Mouse (Mus musculus) forebrain, embryonic 15.5 days (tissue): ENCODE data around the gene Ghrhr. TPM values are rescaled to one million over a fixed set of nuclear protein-coding genes. Genes with fewer than 3 reads are reported as not detected.
A peak's percentile ranks its signal among the peaks of the same experiment; 100 is the strongest.

Experiments
- ATAC-seq: fragments of 200-750 bp; cut with Nextera tagmentation; replicated peaks from 2 replicates; pipeline ENCODE4 v1.8.0; 2017; ENCODE audit warnings: mild to moderate bottlenecking, moderate TSS enrichment, moderate library complexity
- H3K27ac ChIP-seq: fragments of 300-500 bp; sonication (generic); replicated peaks from 2 replicates; pipeline ENCODE4 v1.5.1; 2015; ENCODE audit warnings: mild to moderate bottlenecking, inconsistent platforms
- H3K27me3 ChIP-seq: fragments of 300-500 bp; sonication (generic); 2 replicates; pipeline ENCODE4 v1.6.1; 2015; ENCODE audit warnings: inconsistent platforms
- H3K36me3 ChIP-seq: fragments of 300-500 bp; sonication (generic); 2 replicates; pipeline ENCODE4 v1.6.1; 2015; ENCODE audit warnings: mild to moderate bottlenecking, inconsistent platforms
- H3K4me1 ChIP-seq: fragments of 300-500 bp; sonication (generic); 2 replicates; pipeline ENCODE4 v1.6.1; 2015; ENCODE audit warnings: inconsistent platforms
- H3K4me2 ChIP-seq: fragments of 300-500 bp; sonication (generic); replicated peaks from 2 replicates; pipeline ENCODE4 v1.6.1; 2015; ENCODE audit warnings: mild to moderate bottlenecking, inconsistent platforms
- H3K4me3 ChIP-seq: fragments of 300-500 bp; sonication (generic); 2 replicates; pipeline ENCODE4 v1.5.1; 2015; ENCODE audit warnings: mild to moderate bottlenecking, inconsistent platforms
- H3K9ac ChIP-seq: fragments of 300-500 bp; sonication (generic); replicated peaks from 2 replicates; pipeline ENCODE4 v1.6.1; 2015; ENCODE audit warnings: mild to moderate bottlenecking, inconsistent platforms
- H3K9me3 ChIP-seq: fragments of 300-500 bp; sonication (generic); 2 replicates; pipeline ENCODE4 v1.6.1; 2016; ENCODE audit warnings: inconsistent platforms
- WGBS: fragments of 180-500 bp; shearing (Covaris S2); methylation state at CpG from one replicate; pipeline ENCODE4 v1.1.7; 2015; ENCODE audit warnings: mixed read lengths; 5-methylcytosine and 5-hydroxymethylcytosine counted together
- polyA plus RNA-seq: library from polyadenylated mRNA; unstranded; fragments of >200 nt; fragmentation: Nextera tagmentation; extraction: Ambion mirVana; gene quantifications from 2 replicates; pipeline ENCODE4 v1.2.1, GENCODE M21; 2015

Ghrhr gene
- polyA plus RNA-seq: not detected in 2 replicates

DNA sequence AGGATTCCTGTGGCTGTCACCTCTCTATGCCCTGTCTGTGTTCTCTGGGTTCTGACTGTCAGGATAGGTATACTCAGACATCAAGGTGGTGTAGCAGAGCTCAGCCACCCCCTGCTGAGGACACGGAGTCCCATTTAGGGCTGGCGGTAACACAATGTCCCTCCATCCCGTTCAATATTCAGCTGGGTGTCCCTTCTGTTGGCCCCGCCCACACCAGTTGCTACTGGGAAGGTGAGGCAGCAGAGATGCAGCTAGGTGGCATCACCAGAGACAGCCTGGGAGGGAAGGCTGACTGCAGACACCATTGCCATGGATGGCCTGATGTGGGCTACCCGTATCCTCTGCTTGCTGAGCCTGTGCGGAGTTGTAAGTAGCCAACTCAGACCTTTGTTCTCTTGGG is at the start of gene Ghrhr:
Ghrhr (plus strand) TSS at position 220 of the 400 bp plus-strand sequence.
- no peak within 1 kb of the TSS for H3K27ac ChIP-seq
- H3K9me3 ChIP-seq: no peaks in the 10 kb centered on the region
- H3K4me3 ChIP-seq: no peak within 1 kb of the TSS
- no peaks in the 10 kb centered on the region for H3K27me3 ChIP-seq
- no peaks in the 10 kb centered on the region for H3K36me3 ChIP-seq
- H3K4me2 ChIP-seq: no peak within 1 kb of the TSS
- H3K4me1 ChIP-seq: no peaks in the 10 kb centered on the region
- 87% methylated on average over 6 of the region's 6 CpGs for WGBS
- no peak within 1 kb of the TSS for H3K9ac ChIP-seq
- ATAC-seq: no peak

- Histone ChIP-seq H3K36me3 (no peaks in the 10 kb centered on the region), H3K9me3 (no peaks in the 10 kb centered on the region), H3K4me3 (no peak overlapping the region), H3K4me1 (no peaks in the 10 kb centered on the region), H3K27ac (no peak overlapping the region), H3K9ac (no peak overlapping the region), H3K27me3 (no peaks in the 10 kb centered on the region), H3K4me2 (no peak overlapping the region)
- 82% methylated on average over 4 of the region's 4 CpGs for WGBS
- ATAC-seq: no peak
These were observed 49.8 kb upstream of the Ghrhr start for GRCm38 (mm10) chr6:55326299-55326698.

DNA sequence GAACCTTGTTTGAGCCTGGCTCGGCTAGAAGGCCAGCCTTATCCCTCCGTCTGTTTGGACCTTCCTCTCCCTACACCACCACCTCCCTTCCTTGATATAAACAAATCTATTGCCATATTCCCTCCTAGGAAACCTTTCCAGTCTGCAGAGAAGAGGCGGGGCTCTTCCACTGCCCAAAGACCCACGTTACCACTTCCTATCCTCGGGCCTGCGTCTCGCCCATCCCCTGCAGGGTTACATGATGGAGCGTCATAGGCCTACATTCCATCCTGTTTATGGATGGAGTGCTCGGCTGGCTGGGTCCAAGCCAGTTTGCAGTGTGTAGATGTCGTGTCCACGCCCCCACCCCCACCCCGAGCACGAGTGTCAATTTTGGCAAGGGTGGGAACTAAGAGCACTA is 48.8 kb upstream of the Ghrhr start:
- H3K4me1 ChIP-seq: peaks cover 4% of the 10 kb centered on the region
- no peak overlapping the region for H3K4me3 ChIP-seq
- ATAC-seq: no peak
- H3K4me2 ChIP-seq: no peak overlapping the region
- no peak overlapping the region for H3K9ac ChIP-seq
- H3K9me3 ChIP-seq: no peaks in the 10 kb centered on the region
- WGBS: 89% methylated on average over 13 of the region's 13 CpGs
- no peaks in the 10 kb centered on the region for H3K27me3 ChIP-seq
- H3K27ac ChIP-seq: no peak overlapping the region
- H3K36me3 ChIP-seq: no peaks in the 10 kb centered on the region

DNA sequence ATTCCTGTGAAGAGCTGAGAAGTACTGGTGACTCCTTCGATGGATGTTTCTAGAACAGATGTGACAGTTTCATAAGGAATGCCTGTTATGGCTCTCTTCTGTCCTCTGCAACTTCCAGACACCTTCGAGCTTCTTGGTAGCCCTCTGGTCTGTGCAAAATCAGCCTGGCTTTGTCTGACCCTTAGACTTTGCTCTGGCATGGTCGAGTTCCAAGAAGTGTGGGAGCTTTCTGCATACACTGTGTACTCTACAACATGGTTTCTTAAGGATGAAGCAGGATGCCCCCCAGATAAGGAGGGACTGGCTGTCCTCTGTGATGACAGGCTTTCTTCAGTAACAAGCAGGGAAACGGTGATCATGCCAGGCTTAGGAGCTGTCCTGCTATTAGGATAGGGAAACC is 47.9 kb upstream of the Ghrhr start:
- Histone ChIP-seq H3K4me3 (no peak overlapping the region), H3K4me1 (peaks cover 12% of the 10 kb centered on the region), H3K4me2 (no peak overlapping the region), H3K36me3 (no peaks in the 10 kb centered on the region), H3K27me3 (no peaks in the 10 kb centered on the region), H3K9ac (no peak overlapping the region), H3K27ac (no peak overlapping the region), H3K9me3 (no peaks in the 10 kb centered on the region)
- 76% methylated on average over 4 of the region's 4 CpGs for WGBS
- no peak for ATAC-seq

DNA sequence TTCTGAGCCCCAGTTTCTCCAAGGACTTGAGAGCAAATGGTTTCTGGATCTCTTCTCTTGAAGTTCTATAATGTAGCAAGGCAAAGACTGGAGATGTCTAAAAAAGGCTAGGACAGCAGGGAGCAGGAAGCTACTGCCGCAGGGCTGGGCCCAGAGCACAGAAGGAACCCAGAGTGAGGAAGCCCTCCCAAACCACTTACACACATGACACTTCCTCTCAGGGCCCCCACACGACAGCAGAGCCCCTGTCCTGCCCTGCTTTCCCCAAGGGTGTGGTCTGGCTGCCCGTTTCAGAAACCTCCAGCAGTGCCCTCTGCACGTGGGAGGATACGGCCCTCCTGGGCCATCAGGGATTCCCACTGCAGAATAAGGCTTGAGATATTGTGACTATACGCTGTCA is 44.8 kb upstream of the Ghrhr start:
- no peaks in the 10 kb centered on the region for H3K27me3 ChIP-seq
- ATAC-seq: no peak
- 76% methylated on average over 6 of the region's 6 CpGs for WGBS
- H3K36me3 ChIP-seq: no peaks in the 10 kb centered on the region
- H3K27ac ChIP-seq: no peak overlapping the region
- no peaks in the 10 kb centered on the region for H3K9me3 ChIP-seq
- H3K9ac ChIP-seq: no peak overlapping the region
- no peak overlapping the region for H3K4me3 ChIP-seq
- H3K4me2 ChIP-seq: no peak overlapping the region
- peaks cover 22% of the 10 kb centered on the region for H3K4me1 ChIP-seq

DNA sequence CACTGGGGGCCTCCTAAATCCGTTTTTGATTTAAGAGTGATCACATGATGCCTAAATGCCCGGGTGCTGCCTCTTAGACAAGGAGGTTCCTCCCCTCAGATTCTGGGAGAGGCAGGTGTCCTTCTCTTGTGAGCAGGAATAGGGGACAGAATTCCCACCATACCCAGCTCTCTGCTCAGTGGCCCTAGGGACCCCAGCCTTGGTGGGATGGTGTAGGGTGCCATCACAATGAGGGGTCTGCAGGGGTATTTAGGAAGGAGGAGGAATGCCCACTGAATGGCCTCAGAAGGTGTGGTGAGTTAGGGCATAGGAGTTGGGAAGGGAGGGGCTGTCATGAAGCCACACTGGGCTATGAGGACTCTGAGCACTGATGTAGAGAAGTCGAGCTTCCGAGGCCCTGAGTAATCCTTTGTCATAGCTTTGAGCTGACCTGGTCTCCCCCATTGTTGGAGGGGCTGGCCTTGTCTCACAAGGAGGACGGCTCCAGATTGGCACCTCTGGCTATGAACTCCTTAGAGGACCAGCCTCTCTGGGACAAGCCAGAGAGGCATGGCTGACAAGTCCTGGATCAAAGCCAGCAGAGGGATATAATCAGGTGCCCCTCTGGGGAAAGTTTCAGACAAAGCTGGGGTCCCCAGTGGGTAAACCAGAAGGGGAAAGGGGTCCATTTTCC is 43.9 kb upstream of the Ghrhr start:
- WGBS: 28% methylated on average over 5 of the region's 5 CpGs
- Histone ChIP-seq H3K4me3 (no peak overlapping the region), H3K9ac (no peak overlapping the region), H3K4me2 (no peak overlapping the region), H3K9me3 (no peaks in the 10 kb centered on the region), H3K27me3 (no peaks in the 10 kb centered on the region), H3K36me3 (no peaks in the 10 kb centered on the region), H3K27ac (peak overlapping the region; percentile 69; the same call in 1 of the 2 replicates), H3K4me1 (peaks cover 25% of the 10 kb centered on the region)
- peak; percentile 66 for ATAC-seq

DNA sequence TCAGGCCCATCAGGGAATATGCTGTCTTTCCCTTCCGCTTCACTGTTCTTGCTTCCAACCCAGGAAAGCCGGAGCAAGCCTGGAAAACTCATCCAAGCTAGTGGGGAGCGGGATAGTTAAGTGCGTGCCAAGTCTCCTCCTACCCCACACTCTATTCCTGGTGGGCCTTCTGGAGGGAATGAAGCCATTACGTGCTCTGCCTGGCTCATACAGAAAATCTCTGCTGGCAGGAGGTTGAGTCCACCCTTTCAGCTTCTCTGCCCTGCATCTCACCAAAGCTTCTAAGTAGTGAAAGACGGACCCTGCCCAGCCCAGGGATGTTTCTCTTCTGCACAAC is 43.4 kb upstream of the Ghrhr start:
- Histone ChIP-seq H3K4me2 (no peak overlapping the region), H3K36me3 (no peaks in the 10 kb centered on the region), H3K9me3 (no peaks in the 10 kb centered on the region), H3K9ac (no peak overlapping the region), H3K4me1 (peaks cover 25% of the 10 kb centered on the region), H3K27me3 (no peaks in the 10 kb centered on the region), H3K27ac (peak overlapping the region; percentile 69), H3K4me3 (no peak overlapping the region)
- ATAC-seq: peak; percentile 84
- WGBS: 44% methylated on average over 6 of the region's 6 CpGs

DNA sequence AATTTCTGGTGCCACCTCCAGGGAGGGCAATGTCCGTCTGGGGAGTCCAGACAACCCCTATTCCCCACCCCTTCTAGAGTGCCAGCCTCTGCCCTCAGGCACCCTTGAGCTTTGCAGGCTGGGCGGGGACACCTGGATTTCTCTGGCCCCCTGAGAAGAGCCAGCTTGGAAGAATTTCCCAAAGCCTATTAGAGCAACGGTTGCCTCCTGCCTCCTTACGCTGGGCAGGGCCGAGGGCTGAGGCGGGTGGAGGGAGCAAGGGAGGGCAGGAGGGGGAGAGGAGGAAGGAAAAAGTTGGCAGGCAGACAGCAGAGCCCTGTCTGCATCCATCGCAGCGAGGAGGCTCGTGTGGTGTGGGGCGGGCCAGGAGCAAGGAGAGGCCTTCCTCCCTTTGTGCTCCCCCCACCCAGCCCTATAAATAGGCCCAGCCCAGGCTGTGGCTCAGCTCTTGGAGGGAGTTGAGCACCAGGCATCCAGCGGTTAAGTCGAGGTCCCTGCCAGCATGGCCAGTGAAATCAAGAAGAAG is 40.0 kb upstream of the Ghrhr start, which contains the start of gene Aqp1:
Aqp1 (plus strand) TSS at position 444 of the 526 bp plus-strand sequence.
- 9% methylated on average over 12 of the region's 12 CpGs for WGBS
- Histone ChIP-seq H3K36me3 (no peaks in the 10 kb centered on the region), H3K9me3 (no peaks in the 10 kb centered on the region), H3K9ac (no peak within 1 kb of the TSS), H3K4me3 (no peak within 1 kb of the TSS), H3K27me3 (no peaks in the 10 kb centered on the region), H3K4me1 (peaks cover 25% of the 10 kb centered on the region), H3K27ac (no peak within 1 kb of the TSS), H3K4me2 (no peak within 1 kb of the TSS)
- peak; percentile 69 for ATAC-seq

DNA sequence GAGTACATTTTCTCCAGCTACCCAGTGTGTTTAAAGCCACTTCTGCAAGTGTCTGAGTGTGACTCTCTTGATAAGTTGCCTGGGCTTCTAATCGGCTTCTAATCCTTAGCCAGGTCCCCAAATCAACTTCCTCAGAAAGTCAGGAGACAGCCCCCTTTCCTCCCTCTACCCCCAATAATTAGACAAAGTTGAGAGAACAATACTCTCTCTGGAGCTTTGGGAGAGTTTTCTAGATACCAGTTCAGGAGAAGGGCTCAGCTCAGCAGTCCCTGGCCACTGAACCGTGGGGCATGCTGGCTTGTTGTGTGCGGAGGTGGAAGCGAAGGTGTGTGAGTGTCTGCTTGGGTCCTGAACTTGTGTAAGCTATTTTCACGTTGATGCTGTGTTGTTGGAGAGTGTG is 38.9 kb upstream of the Ghrhr start:
- Histone ChIP-seq H3K27ac (no peak overlapping the region), H3K4me2 (no peak overlapping the region), H3K27me3 (no peaks in the 10 kb centered on the region), H3K36me3 (no peaks in the 10 kb centered on the region), H3K9ac (no peak overlapping the region), H3K4me3 (no peak overlapping the region), H3K9me3 (no peaks in the 10 kb centered on the region), H3K4me1 (peaks cover 23% of the 10 kb centered on the region)
- ATAC-seq: no peak
- WGBS: 84% methylated on average over 5 of the region's 5 CpGs

GRCm38 (mm10) chr6:55338077-55338476 is 38.0 kb upstream of the Ghrhr start:
- H3K9me3 ChIP-seq: no peaks in the 10 kb centered on the region
- no peaks in the 10 kb centered on the region for H3K36me3 ChIP-seq
- H3K9ac ChIP-seq: no peak overlapping the region
- no peak overlapping the region for H3K27ac ChIP-seq
- WGBS: 59% methylated on average over 6 of the region's 6 CpGs
- H3K27me3 ChIP-seq: no peaks in the 10 kb centered on the region
- no peak overlapping the region for H3K4me2 ChIP-seq
- H3K4me3 ChIP-seq: no peak overlapping the region
- H3K4me1 ChIP-seq: peaks cover 18% of the 10 kb centered on the region
- no peak for ATAC-seq

- Histone ChIP-seq H3K36me3 (no peaks in the 10 kb centered on the region), H3K9ac (no peak overlapping the region), H3K4me3 (no peak overlapping the region), H3K27me3 (no peaks in the 10 kb centered on the region), H3K27ac (no peak overlapping the region), H3K9me3 (no peaks in the 10 kb centered on the region), H3K4me1 (peaks cover 14% of the 10 kb centered on the region), H3K4me2 (no peak overlapping the region)
- 82% methylated on average over 9 of the region's 9 CpGs for WGBS
- no peak for ATAC-seq
These were observed 36.9 kb upstream of the Ghrhr start for GRCm38 (mm10) chr6:55338934-55339825.

- H3K9me3 ChIP-seq: no peaks in the 10 kb centered on the region
- H3K27ac ChIP-seq: no peak overlapping the region
- no peak for ATAC-seq
- H3K9ac ChIP-seq: no peak overlapping the region
- H3K4me3 ChIP-seq: no peak overlapping the region
- H3K4me1 ChIP-seq: peaks cover 4% of the 10 kb centered on the region; the same call in 1 of the 2 replicates
- H3K27me3 ChIP-seq: no peaks in the 10 kb centered on the region
- H3K4me2 ChIP-seq: no peak overlapping the region
- 27% methylated on average over 5 of the region's 5 CpGs for WGBS
- H3K36me3 ChIP-seq: no peaks in the 10 kb centered on the region
These were observed 34.4 kb upstream of the Ghrhr start for GRCm38 (mm10) chr6:55341688-55342087.
